Mouse (Mus musculus): Measurements from ENCODE around the gene Gpalpp1.

DNA sequence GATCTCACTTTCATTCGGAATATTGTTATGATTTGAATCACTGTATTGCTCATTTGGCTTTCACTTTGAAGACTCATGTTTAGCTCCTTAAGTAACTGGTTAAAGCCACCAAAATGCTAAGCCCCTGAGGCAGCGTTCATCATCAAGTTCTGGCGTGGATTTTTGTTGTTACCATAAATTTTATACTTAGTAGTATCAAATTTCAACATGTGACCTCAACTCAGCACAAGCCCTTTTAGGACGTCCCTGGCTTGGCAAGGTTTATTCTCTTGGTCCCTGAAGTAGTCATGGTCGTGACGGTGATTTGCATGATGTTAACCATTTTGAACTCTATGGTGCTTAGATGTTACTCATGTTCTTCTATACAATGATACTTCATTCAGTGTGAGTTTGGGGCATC lies 36.5 kb upstream of the Gpalpp1 start:
- no peak for TF ChIP-seq MAFK (IDR thresholded peaks at IDR 0.05; ENCODE audit: insufficient read depth, low read depth, low read length)
- TF ChIP-seq ZC3H11A (IDR thresholded peaks at IDR 0.05; ENCODE audit: borderline replicate concordance, low read depth, low read length), result no peak

Measured in ES-E14 (cell line).